Mouse (Mus musculus): ENCODE measurements around the gene Pdlim4. TPM values are rescaled to one million over a fixed set of nuclear protein-coding genes. Genes with fewer than 3 reads are reported as not detected.
"Not testable (repeated sequence)": the region's sequence is repeated elsewhere in the genome, so short reads cannot be mapped to it uniquely, and the experiment has no call there.

The Pdlim4 gene
- polyA plus RNA-seq, 1 experiment from 2014 or later = 27.8 TPM

DNA sequence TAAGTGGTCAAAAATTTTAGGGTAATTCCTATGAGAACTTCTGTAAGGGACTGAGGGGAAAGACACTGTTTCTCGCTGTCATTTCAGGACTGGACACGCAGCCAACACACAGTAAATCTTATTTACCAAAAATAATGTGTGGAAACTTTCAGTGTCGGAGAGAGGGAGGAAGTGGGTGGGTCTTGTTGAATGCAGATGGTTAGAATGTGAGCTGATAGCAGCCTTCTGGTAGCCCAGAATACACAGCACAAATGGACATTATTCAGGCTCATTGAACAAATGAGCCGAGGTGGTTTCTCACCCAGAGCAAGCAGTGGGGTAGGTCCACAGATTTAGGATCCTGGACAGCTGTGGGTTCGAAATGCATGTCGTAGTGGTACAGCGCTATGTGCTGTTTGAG is 15.7 kb downstream of the Pdlim4 start:
- no peak for DNase-seq (ENCODE audit: low spot score)
- Histone ChIP-seq H3K27me3 (ENCODE audit: insufficient read depth, poor library complexity, severe bottlenecking) (peaks cover 21% of the 10 kb centered on the region; the same call in 1 of the 2 replicates), H3K36me3 (no peaks in the 10 kb centered on the region), H3K27ac (no peak overlapping the region), H3K4me3 (no peak overlapping the region), H3K4me1 (peaks cover 19% of the 10 kb centered on the region), H3K9me3 (no peaks in the 10 kb centered on the region)
- 78% methylated on average over 7 of the region's 7 CpGs for WGBS

DNA sequence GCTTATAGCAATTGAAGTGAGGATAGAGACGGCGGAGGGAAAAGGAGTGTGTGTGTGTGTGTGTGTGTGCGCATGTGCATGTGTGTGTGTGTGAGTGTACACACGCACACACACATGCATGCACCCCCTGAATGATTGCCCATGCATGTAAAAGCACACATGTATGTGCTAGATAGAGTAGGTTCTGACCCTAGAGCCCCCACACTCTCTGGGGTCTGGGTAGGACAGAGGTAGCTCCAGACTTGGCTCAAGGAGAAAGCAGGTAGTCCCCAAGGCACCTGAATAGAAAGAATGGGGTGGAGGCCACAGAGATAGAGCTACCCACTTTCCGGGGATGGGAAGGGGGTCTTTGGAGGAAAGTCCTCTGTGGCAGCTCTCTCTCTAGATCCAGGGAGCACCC is 16.7 kb downstream of the Pdlim4 start:
- Histone ChIP-seq H3K9me3 (no peaks in the 10 kb centered on the region), H3K27me3 (ENCODE audit: insufficient read depth, poor library complexity, severe bottlenecking) (peaks cover 17% of the 10 kb centered on the region; the same call in 1 of the 2 replicates), H3K4me1 (peaks cover 9% of the 10 kb centered on the region; the same call in 1 of the 2 replicates), H3K4me3 (no peak overlapping the region), H3K36me3 (no peaks in the 10 kb centered on the region), H3K27ac (no peak overlapping the region)
- no peak for DNase-seq (ENCODE audit: low spot score)
- whole genome bisulfite sequencing = 87% methylated on average over 5 of the region's 5 CpGs

DNA sequence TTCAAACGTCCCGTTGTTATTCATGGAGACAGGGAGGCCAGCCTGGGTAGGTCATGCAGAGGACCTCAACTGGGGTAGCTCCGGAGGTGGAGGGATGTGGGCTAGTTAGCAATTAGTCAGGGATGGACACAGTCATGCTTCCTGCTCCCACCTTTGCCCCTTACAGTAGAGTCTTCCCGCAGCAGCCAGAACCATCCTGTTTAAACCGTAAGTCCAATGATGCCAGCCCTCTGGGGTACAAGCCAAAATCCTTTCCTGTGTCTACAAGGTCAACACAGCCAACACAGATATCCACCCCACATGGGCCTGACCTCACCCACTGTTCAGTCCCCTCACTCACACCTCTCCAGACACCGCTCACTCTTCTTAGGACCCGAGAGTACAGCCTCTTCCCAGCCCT is 17.7 kb downstream of the Pdlim4 start:
- 82% methylated on average over 7 of the region's 7 CpGs for WGBS
- peaks cover 7% of the 10 kb centered on the region; the same call in 1 of the 2 replicates for H3K4me1 ChIP-seq
- no peaks in the 10 kb centered on the region for H3K36me3 ChIP-seq
- no peak overlapping the region for H3K4me3 ChIP-seq
- peaks cover 11% of the 10 kb centered on the region; the same call in 1 of the 2 replicates for H3K27me3 ChIP-seq (ENCODE audit: insufficient read depth, poor library complexity, severe bottlenecking)
- DNase-seq (ENCODE audit: low spot score) = no peak
- H3K9me3 ChIP-seq = no peaks in the 10 kb centered on the region
- no peak overlapping the region for H3K27ac ChIP-seq

DNA sequence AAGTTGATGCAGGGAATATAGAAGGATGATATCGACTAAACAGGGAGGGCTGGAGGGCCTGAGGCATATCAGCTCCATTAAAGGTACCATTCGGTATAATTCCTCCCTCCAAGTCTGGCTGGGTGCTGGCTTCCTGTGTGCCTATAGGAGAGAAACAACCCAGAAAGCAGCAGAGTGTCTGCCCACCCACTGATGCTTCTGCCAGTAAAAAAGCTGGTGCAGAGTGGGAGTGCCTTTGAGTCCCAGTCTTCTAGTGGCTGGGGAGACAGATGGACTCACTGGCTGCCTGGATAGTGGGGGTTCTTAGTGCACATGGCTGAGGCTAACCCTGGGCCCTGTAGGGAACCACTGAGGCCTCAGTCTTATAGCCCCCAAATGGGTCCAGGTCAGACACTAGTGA is 18.6 kb downstream of the Pdlim4 start:
- Histone ChIP-seq H3K4me1 (0 out of 2 replicates have a peak, but pooled peaks cover 3% of the 10 kb centered on the region), H3K9me3 (no peaks in the 10 kb centered on the region), H3K4me3 (no peak overlapping the region), H3K36me3 (no peaks in the 10 kb centered on the region), H3K27me3 (ENCODE audit: insufficient read depth, poor library complexity, severe bottlenecking) (0 out of 2 replicates have a peak, but pooled peaks cover 2% of the 10 kb centered on the region), H3K27ac (no peak overlapping the region)
- 67% methylated on average over 2 of the region's 2 CpGs for WGBS
- no peak for DNase-seq (ENCODE audit: low spot score)

DNA sequence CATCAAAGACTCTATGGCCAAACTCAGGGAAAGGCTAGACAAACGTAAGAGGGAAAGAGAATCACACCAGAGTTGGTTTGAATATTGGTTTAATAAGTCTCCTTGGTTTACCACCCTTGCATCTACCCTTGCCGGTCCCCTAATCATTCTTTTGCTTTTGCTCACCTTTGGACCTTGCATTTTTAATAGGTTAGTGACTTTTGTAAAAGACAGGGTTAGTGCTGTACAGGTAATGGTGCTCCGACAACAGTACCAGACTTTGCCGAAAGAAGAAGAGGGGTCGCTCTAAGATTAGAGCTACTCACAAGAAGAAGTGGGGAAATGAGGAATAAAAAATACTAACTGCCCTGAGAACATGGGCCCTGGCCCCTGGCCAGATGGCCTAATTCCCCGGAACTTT is 28.1 kb downstream of the Pdlim4 start:
- DNase-seq (ENCODE audit: low spot score) = no peak
- Histone ChIP-seq H3K27ac (no peak overlapping the region), H3K4me1 (no peaks in the 10 kb centered on the region), H3K36me3 (no peaks in the 10 kb centered on the region), H3K27me3 (ENCODE audit: insufficient read depth, poor library complexity, severe bottlenecking) (no peaks in the 10 kb centered on the region), H3K4me3 (no peak overlapping the region), H3K9me3 (no peaks in the 10 kb centered on the region)
- 91% methylated on average over 6 of the region's 6 CpGs for WGBS

DNA sequence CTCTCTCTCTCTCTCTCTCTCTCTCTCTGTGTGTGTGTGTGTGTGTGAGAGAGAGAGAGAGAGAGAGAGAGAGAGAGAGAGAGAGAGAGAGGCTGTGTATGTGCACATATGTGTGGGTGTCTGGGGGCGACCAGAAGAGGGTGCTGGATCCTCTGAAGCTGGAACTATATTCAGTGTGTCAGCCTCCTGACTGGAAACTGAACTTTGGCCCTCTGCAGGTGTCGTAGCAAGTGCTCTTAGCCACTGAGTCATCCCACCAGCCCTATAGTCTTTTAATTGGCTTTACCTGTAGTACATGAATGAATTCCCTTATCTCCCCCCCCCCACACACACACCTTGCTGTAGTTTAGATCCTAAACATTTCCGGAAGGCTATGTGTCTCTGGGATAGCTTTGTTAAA is 35.9 kb downstream of the Pdlim4 start:
- H3K4me3 ChIP-seq; DNase-seq (ENCODE audit: low spot score); H3K9me3 ChIP-seq; H3K27ac ChIP-seq; H3K36me3 ChIP-seq: not testable (repeated sequence)
- Histone ChIP-seq H3K4me1 (peaks cover 11% of the 10 kb centered on the region), H3K27me3 (ENCODE audit: insufficient read depth, poor library complexity, severe bottlenecking) (peaks cover 18% of the 10 kb centered on the region)
- 89% methylated on average over 1 of the region's 3 CpGs for WGBS

DNA sequence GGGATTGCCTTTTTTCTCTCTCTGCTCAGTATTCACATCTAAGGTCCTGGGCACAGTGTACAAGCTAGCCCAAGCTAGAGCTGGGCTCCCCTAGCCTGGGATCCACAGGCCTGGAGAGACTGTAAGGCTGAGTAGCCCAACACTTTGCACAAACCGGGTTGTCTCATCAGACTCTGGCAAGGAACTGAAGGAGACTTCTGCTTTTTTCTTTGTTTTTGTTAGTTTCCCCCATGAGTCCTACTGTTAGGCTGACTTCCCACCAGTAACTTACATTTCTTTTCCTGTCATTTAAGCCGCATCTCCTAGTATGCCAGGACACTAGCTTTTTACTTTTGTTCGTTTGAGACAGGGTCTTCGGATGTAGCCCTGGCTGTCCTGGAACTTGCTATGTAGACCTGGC is 39.8 kb downstream of the Pdlim4 start:
- Histone ChIP-seq H3K27me3 (ENCODE audit: insufficient read depth, poor library complexity, severe bottlenecking) (peaks cover 51% of the 10 kb centered on the region), H3K9me3 (no peaks in the 10 kb centered on the region), H3K4me1 (peaks cover 19% of the 10 kb centered on the region), H3K27ac (peak overlapping the region; percentile 85; the same call in 1 of the 2 replicates), H3K4me3 (peak overlapping the region; percentile 72), H3K36me3 (no peaks in the 10 kb centered on the region)
- WGBS = 64% methylated on average over 4 of the region's 4 CpGs
- DNase-seq (ENCODE audit: low spot score) = no peak

DNA sequence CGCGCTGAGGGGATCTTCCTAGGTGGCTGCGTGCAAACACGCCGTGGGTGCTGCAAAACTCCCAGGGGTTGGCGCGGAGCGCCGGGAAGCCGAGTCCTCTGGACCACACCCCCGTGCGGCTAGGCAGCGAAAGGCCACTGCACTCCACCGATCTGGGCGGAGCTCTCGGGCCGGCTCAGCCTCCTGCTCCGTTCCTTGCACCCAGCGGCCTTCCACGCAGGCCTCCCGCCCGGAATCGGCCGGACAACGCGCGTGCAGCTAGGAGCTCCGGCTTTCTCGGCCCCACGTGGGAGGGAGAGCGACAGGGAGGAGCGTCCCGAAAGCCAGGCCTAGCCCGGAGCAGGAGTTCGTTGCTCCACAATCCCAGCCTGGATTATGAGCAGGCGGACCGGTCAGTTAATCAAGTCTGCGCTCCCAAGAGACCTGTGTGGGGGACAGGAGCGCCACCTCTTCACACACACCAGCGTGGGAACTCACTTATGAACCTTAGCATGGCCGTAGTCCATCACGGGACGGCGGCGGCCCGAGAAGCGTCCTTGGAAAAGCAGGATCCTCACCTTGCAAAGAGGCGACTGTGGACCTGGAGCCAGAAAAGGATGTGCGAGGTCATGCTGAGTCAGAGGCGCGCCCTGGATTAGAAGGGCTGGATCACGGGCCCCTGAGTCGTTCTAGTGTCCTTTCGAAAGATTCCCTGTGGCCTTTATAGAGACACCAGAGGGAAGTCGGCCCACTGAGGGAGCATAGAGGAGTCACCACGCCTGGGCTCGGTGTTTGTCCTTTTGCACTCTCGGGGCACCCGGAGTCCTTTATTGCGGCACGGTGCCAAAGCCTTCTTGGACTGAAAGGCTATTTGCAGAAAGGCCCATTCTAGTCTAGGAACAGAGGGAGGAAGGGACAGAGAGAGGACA is 40.5 kb downstream of the Pdlim4 start, which contains the start of gene Slc22a4:
TSS of gene Slc22a4 (minus strand) at position 47 of the 908 bp plus-strand sequence.
- peak within 1 kb of the TSS; percentile 72 for H3K4me3 ChIP-seq
- 2% methylated on average over 61 of the region's 61 CpGs for WGBS
- peaks cover 51% of the 10 kb centered on the region for H3K27me3 ChIP-seq (ENCODE audit: insufficient read depth, poor library complexity, severe bottlenecking)
- no peaks in the 10 kb centered on the region for H3K9me3 ChIP-seq
- H3K27ac ChIP-seq = peak within 1 kb of the TSS; percentile 85
- no peaks in the 10 kb centered on the region for H3K36me3 ChIP-seq
- H3K4me1 ChIP-seq = peaks cover 19% of the 10 kb centered on the region
- DNase-seq (ENCODE audit: low spot score) = peak; percentile 91

DNA sequence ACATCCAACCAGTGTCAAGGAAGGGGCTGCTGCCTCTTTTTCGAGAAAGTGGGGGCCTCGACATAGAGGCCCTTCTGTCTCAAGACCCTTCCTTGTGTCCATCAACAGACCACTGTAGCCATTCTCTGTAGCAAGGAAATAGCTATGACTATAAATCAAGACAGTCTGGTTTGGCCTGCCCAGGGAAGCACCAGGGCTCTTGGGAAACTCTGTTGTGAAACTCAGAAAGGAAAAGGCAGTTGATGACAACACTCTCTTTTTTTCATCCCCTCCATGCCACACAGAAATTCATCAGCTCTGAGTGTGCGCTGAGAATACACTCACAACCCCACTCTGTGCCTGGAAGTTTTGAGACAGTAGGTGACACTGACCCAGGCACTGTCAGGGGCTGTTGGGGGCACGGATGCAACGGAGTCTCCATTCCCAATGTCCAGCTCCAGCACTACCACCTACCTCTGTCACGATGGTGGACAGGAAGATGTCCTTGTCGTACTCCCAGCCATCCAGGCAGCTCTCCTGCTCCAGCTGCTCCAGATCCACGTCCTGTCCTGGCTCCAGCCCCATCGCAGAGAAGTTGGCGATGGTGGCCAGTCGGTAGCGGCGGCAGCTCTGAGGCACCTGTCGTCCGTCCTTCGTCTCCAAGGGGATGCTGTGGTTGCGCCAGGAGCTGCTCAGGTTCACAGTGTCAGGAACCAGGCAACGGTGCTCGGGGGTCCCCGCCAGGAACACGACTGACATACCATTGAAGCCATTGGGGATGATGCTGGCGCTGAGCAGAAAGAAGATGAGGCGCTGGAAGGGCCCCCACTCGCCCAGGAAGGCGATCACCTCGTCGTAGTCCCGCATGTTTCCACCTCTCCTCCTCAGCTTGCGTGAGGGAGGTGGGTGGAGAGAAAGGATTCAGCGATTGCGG is 41.4 kb downstream of the Pdlim4 start:
- Histone ChIP-seq H3K36me3 (no peaks in the 10 kb centered on the region), H3K27ac (peak overlapping the region; percentile 85), H3K27me3 (ENCODE audit: insufficient read depth, poor library complexity, severe bottlenecking) (peaks cover 51% of the 10 kb centered on the region), H3K4me3 (peak overlapping the region; percentile 72), H3K4me1 (peaks cover 19% of the 10 kb centered on the region), H3K9me3 (no peaks in the 10 kb centered on the region)
- no peak for DNase-seq (ENCODE audit: low spot score)
- 17% methylated on average over 31 of the region's 31 CpGs for whole genome bisulfite sequencing

DNA sequence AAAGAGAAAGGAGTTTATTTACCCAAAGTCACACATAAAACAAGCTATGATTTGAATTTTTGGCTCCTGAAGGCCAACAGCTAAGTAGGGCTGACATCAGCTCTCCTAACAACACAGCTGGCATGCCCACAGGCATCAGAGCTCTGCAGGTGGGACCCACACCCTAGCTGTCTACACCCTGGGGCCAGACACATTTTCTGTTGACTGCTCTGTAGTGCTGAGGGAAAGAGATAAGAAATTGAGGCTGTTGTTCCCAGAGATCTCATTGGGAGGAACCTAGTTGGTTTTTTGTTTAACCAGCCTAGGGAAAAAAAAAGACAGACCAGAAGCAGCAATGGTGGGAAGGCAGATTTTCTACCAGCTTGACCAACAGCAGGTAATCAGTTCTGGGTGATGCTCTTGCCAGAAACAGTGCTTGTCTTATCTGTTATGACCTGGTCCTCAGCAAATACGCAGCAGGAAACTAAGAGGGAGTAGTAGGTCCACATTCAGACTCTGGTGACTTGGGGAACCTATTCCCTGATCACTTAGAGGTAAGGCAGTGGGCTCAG is 42.2 kb downstream of the Pdlim4 start:
- DNase-seq (ENCODE audit: low spot score) = peak; percentile 90
- peak overlapping the region; percentile 85; the same call in 1 of the 2 replicates for H3K27ac ChIP-seq
- no peaks in the 10 kb centered on the region for H3K36me3 ChIP-seq
- H3K4me1 ChIP-seq = peaks cover 19% of the 10 kb centered on the region
- peaks cover 51% of the 10 kb centered on the region for H3K27me3 ChIP-seq (ENCODE audit: insufficient read depth, poor library complexity, severe bottlenecking)
- WGBS = 34% methylated on average over 1 of the region's 1 CpGs
- no peaks in the 10 kb centered on the region for H3K9me3 ChIP-seq
- H3K4me3 ChIP-seq = peak overlapping the region; percentile 72; the same call in 1 of the 2 replicates

DNA sequence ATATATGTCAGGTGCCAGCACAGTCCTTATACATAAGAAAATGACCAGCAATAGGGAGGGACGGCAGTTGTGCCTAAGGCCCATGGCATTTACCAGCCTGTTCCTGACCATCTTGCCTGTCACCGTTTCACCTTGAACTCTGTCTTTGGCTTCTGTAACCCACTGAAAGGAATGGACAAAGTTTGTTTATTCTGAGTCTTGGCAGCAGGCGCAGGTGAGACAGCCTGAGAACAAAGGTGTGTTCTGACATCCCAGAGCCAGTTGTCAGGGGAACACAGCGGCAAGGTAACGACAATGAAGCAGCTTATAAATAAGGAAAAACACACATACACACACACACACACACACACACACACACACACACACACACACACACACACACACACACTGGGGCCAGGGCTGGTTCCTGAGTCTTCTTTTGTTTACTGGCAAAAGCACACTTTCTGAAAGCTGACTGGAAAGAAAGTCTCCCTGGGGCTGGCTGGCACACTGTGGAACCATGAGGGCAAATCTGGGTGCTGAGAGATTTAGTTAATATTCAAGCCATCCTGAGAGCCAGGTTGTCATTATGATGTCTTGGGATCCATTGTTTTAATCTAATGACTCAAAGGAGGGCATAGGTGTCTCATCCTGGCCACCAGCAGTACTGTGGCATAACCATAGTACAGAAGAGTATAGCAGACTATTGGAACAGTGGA is 47.3 kb downstream of the Pdlim4 start:
- Histone ChIP-seq H3K9me3 (no peaks in the 10 kb centered on the region), H3K4me1 (peaks cover 9% of the 10 kb centered on the region; the same call in 1 of the 2 replicates), H3K27me3 (ENCODE audit: insufficient read depth, poor library complexity, severe bottlenecking) (peaks cover 31% of the 10 kb centered on the region), H3K4me3 (no peak overlapping the region), H3K36me3 (no peaks in the 10 kb centered on the region), H3K27ac (no peak overlapping the region)
- 83% methylated on average over 5 of the region's 5 CpGs for WGBS
- no peak for DNase-seq (ENCODE audit: low spot score)
